Mouse (Mus musculus) erythroid progenitor cell, adult 5-6 weeks (primary cell): ENCODE data around the gene Slc16a2. TPM values are rescaled to one million over a fixed set of nuclear protein-coding genes. Genes with fewer than 3 reads are reported as not detected.

Experiments
- ATAC-seq: replicated peaks from 2 replicates; pipeline ENCODE4 v1.8.0; 2016; ENCODE audit warnings: moderate number of reproducible peaks, mild to moderate bottlenecking, moderate TSS enrichment, inconsistent platforms; ENCODE audit not compliant: poor library complexity, low FRiP score, severe bottlenecking
- total RNA-seq, 2 experiments: library from RNA; stranded (forward) in 1 of 2; stranded (reverse) in 1 of 2; fragments of 150-400 nt in 1 of 2; fragments of 186-747, 209-891 nt in 1 of 2; gene quantifications; 2 replicates each; pipeline versions ENCODE4 v1.2.3 to v1.2.4; 2015 to 2017; ENCODE audit warnings: low replicate concordance in 2 of 2

Slc16a2 gene
- total RNA-seq, 2 experiments from 2014 or later = 0.08 to 6.7 TPM

GRCm38 (mm10) chrX:103741215-103742056 lies 80.3 kb downstream of the Slc16a2 start:
- ATAC-seq = no peak

GRCm38 (mm10) chrX:103734041-103734625 lies 87.7 kb downstream of the Slc16a2 start:
- no peak for ATAC-seq

- ATAC-seq = no peak
Observed at GRCm38 (mm10) chrX:103733091-103733490, 88.7 kb downstream of the Slc16a2 start.

GRCm38 (mm10) chrX:103732033-103732703 lies 89.6 kb downstream of the Slc16a2 start:
- ATAC-seq = no peak

GRCm38 (mm10) chrX:103722437-103722836 lies 99.3 kb downstream of the Slc16a2 start:
- no peak for ATAC-seq

GRCm38 (mm10) chrX:103719618-103720185 lies 102.1 kb downstream of the Slc16a2 start:
- no peak for ATAC-seq

GRCm38 (mm10) chrX:103712922-103713321 lies 108.9 kb downstream of the Slc16a2 start:
- ATAC-seq = no peak

- no peak for ATAC-seq
Observed at GRCm38 (mm10) chrX:103709671-103710070, 112.1 kb downstream of the Slc16a2 start.

- no peak for ATAC-seq
Observed at GRCm38 (mm10) chrX:103708592-103708991, 113.2 kb downstream of the Slc16a2 start.

- ATAC-seq = no peak
Observed at GRCm38 (mm10) chrX:103704611-103705010, 117.2 kb downstream of the Slc16a2 start.

- ATAC-seq = no peak
Observed at GRCm38 (mm10) chrX:103704024-103704423, 117.8 kb downstream of the Slc16a2 start.

GRCm38 (mm10) chrX:103697796-103698195 lies 124.0 kb downstream of the Slc16a2 start:
- no peak for ATAC-seq

GRCm38 (mm10) chrX:103696081-103696519 lies 125.7 kb downstream of the Slc16a2 start:
- ATAC-seq = no peak

GRCm38 (mm10) chrX:103695165-103695996 lies 126.4 kb downstream of the Slc16a2 start:
- no peak for ATAC-seq

- no peak for ATAC-seq
Observed at GRCm38 (mm10) chrX:103694787-103695164, 127.0 kb downstream of the Slc16a2 start.

- no peak for ATAC-seq
Observed at GRCm38 (mm10) chrX:103694381-103694780, 127.4 kb downstream of the Slc16a2 start.

GRCm38 (mm10) chrX:103692916-103693315 lies 128.9 kb downstream of the Slc16a2 start:
- no peak for ATAC-seq

- no peak for ATAC-seq
Observed at GRCm38 (mm10) chrX:103688551-103688950, 133.2 kb downstream of the Slc16a2 start.

GRCm38 (mm10) chrX:103674674-103675073 lies 147.1 kb downstream of the Slc16a2 start:
- ATAC-seq = no peak

- ATAC-seq = no peak
Observed at GRCm38 (mm10) chrX:103673761-103674160, 148.0 kb downstream of the Slc16a2 start.
